8 mouse cellular contexts compared by ENCODE assay signal in the genomic region with DNA sequence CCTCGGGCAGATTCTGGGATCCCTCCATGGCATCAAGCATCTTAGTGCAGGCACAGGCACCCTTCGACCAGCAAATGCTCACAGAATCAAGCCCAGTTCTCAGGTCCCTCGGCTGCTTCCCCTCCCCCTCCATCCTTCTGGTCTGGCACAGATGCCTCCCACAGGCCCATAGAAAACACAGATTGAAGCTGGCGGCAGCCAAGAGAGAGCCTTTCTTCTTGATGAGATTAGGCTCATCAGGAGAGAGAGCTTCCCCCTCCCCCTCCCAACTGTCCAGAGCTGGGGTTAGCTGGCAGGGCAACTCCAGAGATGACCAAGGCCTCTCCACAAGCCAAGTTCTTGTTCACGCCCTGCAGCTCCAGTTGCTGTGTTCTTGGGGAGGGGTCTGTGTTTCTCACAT. TPM values are rescaled to one million over a fixed set of nuclear protein-coding genes. Genes with fewer than 3 reads are reported as not detected.
DNase-seq lines count a peak whose midpoint lies in the region; ATAC-seq and TF ChIP-seq lines count a peak whose summit lies in the region.

No protein-coding gene starts in this region.

- 0 out of 2 replicates have a peak overlapping the region, but pooled peaks have one; percentile 3 for H3K9ac ChIP-seq in intestine, postnatal 0 days (ENCODE audit: low read depth, low read length)
- no peak overlapping the region for H3K9ac ChIP-seq in heart, embryonic 11.5 days (ENCODE audit: low read depth, low read length)

- TF ChIP-seq CTCF in intestine, postnatal 0 days (IDR thresholded peaks at IDR 0.05; ENCODE audit: low read depth) = no peak

- peak; percentile 53 to 66 for DNase-seq in left cerebral cortex, postnatal 14 days (ENCODE audit: low spot score in 2 of 2)
- DNase-seq in left cerebral cortex, adult 8-10 months (ENCODE audit: low spot score in 2 of 2) = no peak
- peak; percentile 88 to 94 for DNase-seq in cerebellum, postnatal 14 days
- DNase-seq in right cerebral cortex, postnatal 10 days (ENCODE audit: low spot score in 2 of 2) = peak; percentile 81 to 83
- DNase-seq in ovary, postnatal 14 days (ENCODE audit: low spot score) = no peak
- DNase-seq in kidney, adult 11 months = no peak

- no peaks in the 10 kb centered on the region; the same call in 1 of the 2 replicates for H3K4me1 ChIP-seq in intestine, postnatal 0 days (replicated peaks; ENCODE audit: control insufficient read depth, insufficient read depth, low read length)
- no peaks in the 10 kb centered on the region for H3K4me1 ChIP-seq in heart, embryonic 11.5 days (ENCODE audit: control insufficient read depth, insufficient read depth, low read length)

- 0 out of 2 replicates have a peak overlapping the region, but pooled peaks have one; percentile 7 for H3K27ac ChIP-seq in intestine, postnatal 0 days (ENCODE audit: low read depth, low read length)
- no peak overlapping the region for H3K27ac ChIP-seq in heart, embryonic 11.5 days (ENCODE audit: low read depth, low read length)

- no peak for ATAC-seq in intestine, postnatal 0 days
- no peak for ATAC-seq in heart, embryonic 11.5 days (replicated peaks; ENCODE audit: insufficient number of reproducible peaks, low FRiP score, low TSS enrichment)

- no peak overlapping the region for H3K4me3 ChIP-seq in intestine, postnatal 0 days (ENCODE audit: low read depth, low read length)
- H3K4me3 ChIP-seq in heart, embryonic 11.5 days (ENCODE audit: low read depth, low read length) = no peak overlapping the region

- H3K4me2 ChIP-seq in intestine, postnatal 0 days (replicated peaks; ENCODE audit: low read depth) = no peak overlapping the region
- no peak overlapping the region for H3K4me2 ChIP-seq in heart, embryonic 11.5 days

- H3K27me3 ChIP-seq in intestine, postnatal 0 days (replicated peaks; ENCODE audit: control insufficient read depth, insufficient read depth, low read length) = no peaks in the 10 kb centered on the region
- no peaks in the 10 kb centered on the region for H3K27me3 ChIP-seq in heart, embryonic 11.5 days (ENCODE audit: control insufficient read depth, insufficient read depth, low read length)

- H3K36me3 ChIP-seq in intestine, postnatal 0 days (ENCODE audit: control insufficient read depth, insufficient read depth) = no peaks in the 10 kb centered on the region; the same call in 1 of the 2 replicates
- H3K36me3 ChIP-seq in heart, embryonic 11.5 days (ENCODE audit: control insufficient read depth, insufficient read depth, low read length) = no peaks in the 10 kb centered on the region

- intact Hi-C loops in left cerebral cortex, postnatal 14 days (cut with DNase I) = no loop called here

- H3K9me3 ChIP-seq in intestine, postnatal 0 days (ENCODE audit: control insufficient read depth) = no peaks in the 10 kb centered on the region
- no peaks in the 10 kb centered on the region for H3K9me3 ChIP-seq in heart, embryonic 11.5 days (replicated peaks; ENCODE audit: control insufficient read depth, low read length)

- 49% methylated on average over 5 of the region's 5 CpGs for WGBS in intestine, postnatal 0 days
- WGBS in heart, embryonic 11.5 days (ENCODE audit: insufficient replicate concordance) = 20% methylated on average over 5 of the region's 5 CpGs

RNA-seq across cellular contexts. Expression of a gene that starts 32.3 kb away (rescaled TPM):
- 10 to 100 TPM; 34.1 to 37.3 TPM for total RNA-seq in left cerebral cortex, postnatal 14 days (2021)
- 10 to 100 TPM; 23.3 to 26.7 (median 24.3) TPM for total RNA-seq in left cerebral cortex, adult 8-10 months (2022)
- 53.0 and 59.7 TPM in 2 replicates for polyA plus RNA-seq in intestine, postnatal 0 days (2015; fragmentation: Nextera tagmentation; extraction: Ambion mirVana)
- 0.50 and 0.56 TPM in 2 replicates for polyA plus RNA-seq in heart, embryonic 11.5 days (2014; fragmentation: Nextera tagmentation; extraction: Ambion mirVana)

RNA-seq across cellular contexts. Expression of a gene that starts 33.7 kb away (rescaled TPM):
- 1 to 10 TPM in 1 of 2 experiments, under 1 TPM in 1; 0.47 to 1.5 TPM for total RNA-seq in left cerebral cortex, postnatal 14 days (2021)
- total RNA-seq in left cerebral cortex, adult 8-10 months (2022) = 1 to 10 TPM in 3 of 4 experiments, under 1 TPM in 1; 0.91 to 2.4 (median 1.7) TPM
- 14.1 and 15.7 TPM in 2 replicates for polyA plus RNA-seq in intestine, postnatal 0 days (2015; fragmentation: Nextera tagmentation; extraction: Ambion mirVana)
- 0.49 and 1.8 TPM in 2 replicates for polyA plus RNA-seq in heart, embryonic 11.5 days (2014; fragmentation: Nextera tagmentation; extraction: Ambion mirVana)

Comparison
In these comparisons a context has a peak if more than half of its experiments do, and no peak if none do; other contexts are left out.
1. DNase-seq: peak in left cerebral cortex, postnatal 14 days (2 of 2), cerebellum, postnatal 14 days (2 of 2) and right cerebral cortex, postnatal 10 days (2 of 2); none in left cerebral cortex, adult 8-10 months (0 of 2), ovary, postnatal 14 days (single experiment) and kidney, adult 11 months (single experiment).